Mouse (Mus musculus): ENCODE results near the gene Crebrf. TPM values are rescaled to one million over a fixed set of nuclear protein-coding genes. Genes with fewer than 3 reads are reported as not detected.

Crebrf gene
- polyA plus RNA-seq (2015; fragmentation: Nextera tagmentation; extraction: Ambion mirVana): 18.3 and 21.4 TPM in 2 replicates

GRCm38 (mm10) chr17:26715271-26715758, at the start of gene Crebrf:
TSS of gene Crebrf (plus strand) at chr17:26715650.
- DNase-seq (ENCODE audit: low spot score): peak; percentile 99

- DNase-seq (ENCODE audit: low spot score): no peak
Observed at GRCm38 (mm10) chr17:26671268-26671667, 44.2 kb upstream of the Crebrf start.

- no peak for DNase-seq (ENCODE audit: low spot score)
Observed at GRCm38 (mm10) chr17:26675845-26676244, 39.6 kb upstream of the Crebrf start.

- peak; percentile 94 for DNase-seq (ENCODE audit: low spot score)
Observed at GRCm38 (mm10) chr17:26676252-26676615, 39.2 kb upstream of the Crebrf start.

- DNase-seq (ENCODE audit: low spot score): no peak
Observed at GRCm38 (mm10) chr17:26676616-26677376, 38.7 kb upstream of the Crebrf start.

GRCm38 (mm10) chr17:26677711-26678637, 37.5 kb upstream of the Crebrf start:
- no peak for DNase-seq (ENCODE audit: low spot score)

- DNase-seq (ENCODE audit: low spot score): no peak
Observed at GRCm38 (mm10) chr17:26681276-26681675, 34.2 kb upstream of the Crebrf start.

- no peak for DNase-seq (ENCODE audit: low spot score)
Observed at GRCm38 (mm10) chr17:26686334-26687000, 29.0 kb upstream of the Crebrf start.

- no peak for DNase-seq (ENCODE audit: low spot score)
Observed at GRCm38 (mm10) chr17:26688795-26689735, 26.4 kb upstream of the Crebrf start.

- no peak for DNase-seq (ENCODE audit: low spot score)
Observed at GRCm38 (mm10) chr17:26689810-26690209, 25.6 kb upstream of the Crebrf start.

- no peak for DNase-seq (ENCODE audit: low spot score)
Observed at GRCm38 (mm10) chr17:26690236-26690635, 25.2 kb upstream of the Crebrf start.

GRCm38 (mm10) chr17:26691110-26691509, 24.3 kb upstream of the Crebrf start:
- DNase-seq (ENCODE audit: low spot score): no peak

GRCm38 (mm10) chr17:26693424-26693823, 22.0 kb upstream of the Crebrf start:
- no peak for DNase-seq (ENCODE audit: low spot score)

- DNase-seq (ENCODE audit: low spot score): no peak
Observed at GRCm38 (mm10) chr17:26694171-26694570, 21.3 kb upstream of the Crebrf start.

- DNase-seq (ENCODE audit: low spot score): no peak
Observed at GRCm38 (mm10) chr17:26695193-26695592, 20.3 kb upstream of the Crebrf start.

GRCm38 (mm10) chr17:26698846-26699245, 16.6 kb upstream of the Crebrf start:
- peak; percentile 26 for DNase-seq (ENCODE audit: low spot score)

GRCm38 (mm10) chr17:26699819-26700616, 15.4 kb upstream of the Crebrf start:
- DNase-seq (ENCODE audit: low spot score): no peak

- DNase-seq (ENCODE audit: low spot score): no peak
Observed at GRCm38 (mm10) chr17:26701565-26701964, 13.9 kb upstream of the Crebrf start.

- no peak for DNase-seq (ENCODE audit: low spot score)
Observed at GRCm38 (mm10) chr17:26702621-26703020, 12.8 kb upstream of the Crebrf start.

GRCm38 (mm10) chr17:26703671-26704070, 11.8 kb upstream of the Crebrf start:
- no peak for DNase-seq (ENCODE audit: low spot score)
